Mouse (Mus musculus) testis, adult 2 months (tissue): ENCODE results near the gene Prlh.

Experiments
- CTCF ChIP-seq: fragments of 200-500 bp; IDR thresholded peaks from 2 replicates; pipeline ENCODE4 v1.5.1; 2012; ENCODE audit warnings: low read depth, mild to moderate bottlenecking, inconsistent platforms, low read length, moderate library complexity; ENCODE audit not compliant: control insufficient read depth, insufficient read depth, insufficient replicate concordance
- POLR2A ChIP-seq: fragments of 200-500 bp; IDR thresholded peaks from 2 replicates; pipeline ENCODE4 v1.6.1; 2012; ENCODE audit warnings: low read depth, mild to moderate bottlenecking, inconsistent platforms, low read length, moderate library complexity; ENCODE audit not compliant: control insufficient read depth

GRCm38 (mm10) chr1:90999911-91000601 lies 47.1 kb downstream of the Prlh start:
- TF ChIP-seq CTCF (no peak), POLR2A (no peak)
